Mouse (Mus musculus): ENCODE data around the gene Dusp22. TPM values are rescaled to one million over a fixed set of nuclear protein-coding genes. Genes with fewer than 3 reads are reported as not detected.

Dusp22 gene
- polyA plus RNA-seq, 1 experiment, result 26.7 TPM

GRCm38 (mm10) chr13:30668301-30668700 lies 8.5 kb downstream of the Dusp22 start:
- DNase-seq (ENCODE audit: extremely low spot score in 1 of 2, low spot score in 1 of 2), result no peak

GRCm38 (mm10) chr13:30669277-30669676 lies 9.5 kb downstream of the Dusp22 start:
- no peak for DNase-seq (ENCODE audit: extremely low spot score in 1 of 2, low spot score in 1 of 2)

GRCm38 (mm10) chr13:30673878-30674277 lies 14.1 kb downstream of the Dusp22 start:
- no peak for DNase-seq (ENCODE audit: extremely low spot score in 1 of 2, low spot score in 1 of 2)

GRCm38 (mm10) chr13:30678822-30679221 lies 19.0 kb downstream of the Dusp22 start:
- DNase-seq (ENCODE audit: extremely low spot score in 1 of 2, low spot score in 1 of 2), result no peak

GRCm38 (mm10) chr13:30681866-30682265 lies 22.1 kb downstream of the Dusp22 start:
- no peak for DNase-seq (ENCODE audit: extremely low spot score in 1 of 2, low spot score in 1 of 2)

GRCm38 (mm10) chr13:30682328-30682727 lies 22.5 kb downstream of the Dusp22 start:
- DNase-seq (ENCODE audit: extremely low spot score in 1 of 2, low spot score in 1 of 2), result no peak

GRCm38 (mm10) chr13:30684614-30685122 lies 24.9 kb downstream of the Dusp22 start:
- DNase-seq (ENCODE audit: extremely low spot score in 1 of 2, low spot score in 1 of 2), result no peak

GRCm38 (mm10) chr13:30685957-30686356 lies 26.2 kb downstream of the Dusp22 start:
- DNase-seq (ENCODE audit: extremely low spot score in 1 of 2, low spot score in 1 of 2), result no peak

- no peak for DNase-seq (ENCODE audit: extremely low spot score in 1 of 2, low spot score in 1 of 2)
Measured at GRCm38 (mm10) chr13:30688035-30688616, 28.3 kb downstream of the Dusp22 start.

GRCm38 (mm10) chr13:30689475-30689874 lies 29.7 kb downstream of the Dusp22 start:
- DNase-seq (ENCODE audit: extremely low spot score in 1 of 2, low spot score in 1 of 2), result no peak

GRCm38 (mm10) chr13:30691441-30692292 lies 31.9 kb downstream of the Dusp22 start:
- DNase-seq (ENCODE audit: extremely low spot score in 1 of 2, low spot score in 1 of 2), result no peak

GRCm38 (mm10) chr13:30692644-30693385 lies 33.0 kb downstream of the Dusp22 start:
- DNase-seq (ENCODE audit: extremely low spot score in 1 of 2, low spot score in 1 of 2), result no peak

- DNase-seq (ENCODE audit: extremely low spot score in 1 of 2, low spot score in 1 of 2), result no peak
Measured at GRCm38 (mm10) chr13:30695232-30695631, 35.4 kb downstream of the Dusp22 start.

GRCm38 (mm10) chr13:30695890-30696289 lies 36.1 kb downstream of the Dusp22 start:
- DNase-seq (ENCODE audit: extremely low spot score in 1 of 2, low spot score in 1 of 2), result no peak

- no peak for DNase-seq (ENCODE audit: extremely low spot score in 1 of 2, low spot score in 1 of 2)
Measured at GRCm38 (mm10) chr13:30697880-30698279, 38.1 kb downstream of the Dusp22 start.

GRCm38 (mm10) chr13:30702695-30703094 lies 42.9 kb downstream of the Dusp22 start:
- DNase-seq (ENCODE audit: extremely low spot score in 1 of 2, low spot score in 1 of 2), result no peak

- DNase-seq (ENCODE audit: extremely low spot score in 1 of 2, low spot score in 1 of 2), result no peak
Measured at GRCm38 (mm10) chr13:30704246-30705095, 44.7 kb downstream of the Dusp22 start.

GRCm38 (mm10) chr13:30711066-30711465 lies 51.3 kb downstream of the Dusp22 start:
- no peak for DNase-seq (ENCODE audit: extremely low spot score in 1 of 2, low spot score in 1 of 2)

- no peak for DNase-seq (ENCODE audit: extremely low spot score in 1 of 2, low spot score in 1 of 2)
Measured at GRCm38 (mm10) chr13:30711711-30712110, 51.9 kb downstream of the Dusp22 start.

- no peak for DNase-seq (ENCODE audit: extremely low spot score in 1 of 2, low spot score in 1 of 2)
Measured at GRCm38 (mm10) chr13:30712280-30712679, 52.5 kb downstream of the Dusp22 start.

Data from frontal cortex, adult 2 months (tissue).